Mouse (Mus musculus) thymus, postnatal 10 days (tissue): ENCODE data around the gene Necab2.

ENCODE experiments used
- DNase-seq, 2 experiments: peaks; one replicate each; pipeline ENCODE4 v3.0.0; 2021; ENCODE audit warnings: low spot score in 2 of 2

Necab2 gene

GRCm38 (mm10) chr8:119520102-119520501, 73.6 kb downstream of the Necab2 start:
- no peak for DNase-seq
